In genomic region chr8:57319092-57319980, GRCm38 (mm10) we compare ENCODE assay signal across 13 mouse cellular contexts. TPM values are rescaled to one million over a fixed set of nuclear protein-coding genes. Genes with fewer than 3 reads are reported as not detected.
A peak's percentile ranks its signal among the peaks of the same experiment; 100 is the strongest.
DNase-seq lines count a peak whose midpoint lies in the region; ATAC-seq lines count a peak whose summit lies in the region.
"Had no signal": no experiment of that assay in that cellular context is flagged by ENCODE, and none has a peak within 500 bp of the region (broad histone marks: within the 10 kb centered on the region; RNA-seq: fewer than 3 reads in every experiment).

No protein-coding gene starts in this region.

- peak overlapping the region; percentile 72 for H3K4me2 ChIP-seq in heart, embryonic 16.5 days (ENCODE audit: low read depth, low read length)
- peak overlapping the region; percentile 6; the same call in 1 of the 2 replicates for H3K4me2 ChIP-seq in liver, embryonic 13.5 days

- ATAC-seq in heart, embryonic 16.5 days (replicated peaks; ENCODE audit: extremely low read depth, insufficient read depth, low FRiP score) = no peak
- no peak for ATAC-seq in liver, embryonic 13.5 days (ENCODE audit: low read depth)

- peak; percentile 85 for DNase-seq in heart, adult 11 months
- DNase-seq in heart, adult 8-10 months (ENCODE audit: low spot score) = no peak
- DNase-seq in embryo, embryonic 10 days (ENCODE audit: low spot score) = peak; percentile 40
- DNase-seq in liver, embryonic 13.5 days = no peak
- no peak for DNase-seq in adrenal gland, postnatal 14 days
- DNase-seq in cerebellum, adult 11 months = no peak
- no peak for DNase-seq in urinary bladder, postnatal 25 days (ENCODE audit: low spot score)
- DNase-seq: cerebellum, adult 8-10 months had no signal

- no peaks in the 10 kb centered on the region for H3K9me3 ChIP-seq in heart, embryonic 16.5 days (replicated peaks; ENCODE audit: control insufficient read depth, low read length)
- H3K9me3 ChIP-seq in liver, embryonic 13.5 days (replicated peaks) = no peaks in the 10 kb centered on the region

- WGBS in heart, embryonic 16.5 days = 8% methylated on average over 17 of the region's 17 CpGs
- 8% methylated on average over 17 of the region's 17 CpGs for WGBS in liver, embryonic 13.5 days (ENCODE audit: insufficient replicate concordance)

- no peaks in the 10 kb centered on the region for H3K36me3 ChIP-seq in heart, embryonic 16.5 days (ENCODE audit: control insufficient read depth, insufficient read depth)
- H3K36me3 ChIP-seq in liver, embryonic 13.5 days = no peaks in the 10 kb centered on the region

- peaks cover 10% of the 10 kb centered on the region for H3K4me1 ChIP-seq in heart, embryonic 16.5 days (ENCODE audit: control insufficient read depth, insufficient read depth, low read length)
- 0 out of 2 replicates have a peak, but pooled peaks cover 6% of the 10 kb centered on the region for H3K4me1 ChIP-seq in liver, embryonic 13.5 days (replicated peaks)

- H3K27ac ChIP-seq in heart, embryonic 16.5 days (ENCODE audit: low read length) = peak overlapping the region; percentile 95
- no peak overlapping the region for H3K27ac ChIP-seq in liver, embryonic 13.5 days
- H3K27ac ChIP-seq: kidney, postnatal 0 days had no signal

- peak overlapping the region; percentile 75 for H3K4me3 ChIP-seq in heart, embryonic 16.5 days (ENCODE audit: low read length)
- peak overlapping the region; percentile 33 for H3K4me3 ChIP-seq in liver, embryonic 13.5 days (replicated peaks)

- peak overlapping the region; percentile 83 for H3K9ac ChIP-seq in heart, embryonic 16.5 days (ENCODE audit: low read length)
- peak overlapping the region; percentile 3; the same call in 1 of the 2 replicates for H3K9ac ChIP-seq in liver, embryonic 13.5 days

- no peaks in the 10 kb centered on the region for H3K27me3 ChIP-seq in heart, embryonic 16.5 days (ENCODE audit: control insufficient read depth, insufficient read depth, low read length)
- H3K27me3 ChIP-seq in liver, embryonic 13.5 days = peaks cover 97% of the 10 kb centered on the region

RNA-seq across cellular contexts. Expression of gene Hand2, which starts 1.4 kb away (rescaled TPM):
- 10 to 100 TPM; 43.0 to 58.5 (median 52.6) TPM for total RNA-seq in heart, adult 8-10 months (2022)
- polyA plus RNA-seq in heart, embryonic 16.5 days (2015; fragmentation: Nextera tagmentation; extraction: Ambion mirVana) = 9.0 and 9.3 TPM in 2 replicates
- 0.79 and 0.81 TPM in 2 replicates for polyA plus RNA-seq in liver, embryonic 13.5 days (2015; fragmentation: Nextera tagmentation; extraction: Ambion mirVana)
- 35.6 and 40.2 TPM in 2 replicates for total RNA-seq in adrenal gland, postnatal 14 days (2021)
- total RNA-seq: left cerebral cortex, postnatal 14 days; megakaryocyte progenitor cell, adult 5-6 weeks; neutrophil, adult 5-6 weeks had no signal
- polyA plus RNA-seq: kidney, postnatal 0 days had no signal

Comparison
In these comparisons a context has a peak if more than half of its experiments do, and no peak if none do; other contexts are left out.
1. DNase-seq: peak in heart, adult 11 months (single experiment) and embryo, embryonic 10 days (single experiment); none in heart, adult 8-10 months (single experiment), liver, embryonic 13.5 days (single experiment), adrenal gland, postnatal 14 days (single experiment), cerebellum, adult 11 months (single experiment) and urinary bladder, postnatal 25 days (single experiment).